Mouse (Mus musculus) E14TG2a.4 (cell line): ENCODE measurements at regions not wholly inside any gene's neighbourhood (a gene's known extent, or its start where the extent isn't known, plus 50 kb on each side); places are given as distances from the start of the nearest gene placed in this dataset.

ENCODE experiments used
- H3K27me3 ChIP-seq: 2 replicates; pipeline ENCODE4 v1.6.1; 2014; ENCODE audit warnings: low read length, control low read depth; ENCODE audit not compliant: insufficient read depth
- H3K36me3 ChIP-seq: 2 replicates; pipeline ENCODE4 v1.6.1; 2014; ENCODE audit warnings: low read length, control low read depth; ENCODE audit not compliant: insufficient read depth
- H3K4me1 ChIP-seq: replicated peaks from 2 replicates; pipeline ENCODE4 v1.6.1; 2014; ENCODE audit warnings: low read depth, low read length, control low read depth
- H3K4me3 ChIP-seq: replicated peaks from 2 replicates; pipeline ENCODE4 v1.5.1; 2014; ENCODE audit warnings: mild to moderate bottlenecking, low read length
- H3K9me3 ChIP-seq: 2 replicates; pipeline ENCODE4 v1.6.1; 2014; ENCODE audit warnings: low read length, control low read depth
- CTCF ChIP-seq: conservative IDR thresholded peaks from 2 replicates; pipeline ENCODE4 v1.5.1; 2014; ENCODE audit warnings: low read length
- NANOG ChIP-seq: IDR thresholded peaks from 2 replicates; pipeline ENCODE4 v1.6.1; 2014; ENCODE audit warnings: borderline replicate concordance, low read length, mixed read lengths
- POU5F1 ChIP-seq: IDR thresholded peaks from 2 replicates; pipeline ENCODE4 v1.6.1; 2014; ENCODE audit warnings: low read length, borderline replicate concordance

GRCm38 (mm10) chr5:126547841-126548240 is 693.8 kb upstream of the Tmem132c start:
- TF ChIP-seq NANOG = no peak
- no peak for TF ChIP-seq POU5F1
- no peak for TF ChIP-seq CTCF
- Histone ChIP-seq H3K4me3 (no peak overlapping the region), H3K36me3 (no peaks in the 10 kb centered on the region), H3K27me3 (no peaks in the 10 kb centered on the region), H3K9me3 (no peaks in the 10 kb centered on the region), H3K4me1 (no peaks in the 10 kb centered on the region)

DNA sequence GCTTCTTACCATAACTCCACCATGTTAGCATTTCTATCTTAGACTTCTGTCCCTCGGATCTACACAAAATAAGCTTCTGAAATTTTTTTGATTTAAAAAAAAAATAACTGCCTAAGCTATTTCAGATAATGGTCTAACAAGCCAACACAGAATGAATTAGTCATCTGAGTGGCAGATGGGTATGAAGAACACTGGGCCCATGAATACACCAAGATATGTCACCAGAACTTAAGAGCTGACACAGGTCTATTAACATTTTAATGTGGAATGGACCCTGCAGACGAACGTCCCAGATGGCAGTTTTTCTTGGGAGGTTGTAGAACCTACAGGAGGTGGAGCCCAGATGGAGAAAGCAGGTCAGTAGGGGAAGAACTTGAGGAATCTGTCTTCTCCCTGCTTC is 689.9 kb upstream of the Tmem132c start:
- Histone ChIP-seq H3K4me1 (no peaks in the 10 kb centered on the region), H3K36me3 (no peaks in the 10 kb centered on the region), H3K9me3 (no peaks in the 10 kb centered on the region), H3K27me3 (no peaks in the 10 kb centered on the region), H3K4me3 (no peak overlapping the region)
- TF ChIP-seq CTCF (no peak), POU5F1 (no peak), NANOG (no peak)

DNA sequence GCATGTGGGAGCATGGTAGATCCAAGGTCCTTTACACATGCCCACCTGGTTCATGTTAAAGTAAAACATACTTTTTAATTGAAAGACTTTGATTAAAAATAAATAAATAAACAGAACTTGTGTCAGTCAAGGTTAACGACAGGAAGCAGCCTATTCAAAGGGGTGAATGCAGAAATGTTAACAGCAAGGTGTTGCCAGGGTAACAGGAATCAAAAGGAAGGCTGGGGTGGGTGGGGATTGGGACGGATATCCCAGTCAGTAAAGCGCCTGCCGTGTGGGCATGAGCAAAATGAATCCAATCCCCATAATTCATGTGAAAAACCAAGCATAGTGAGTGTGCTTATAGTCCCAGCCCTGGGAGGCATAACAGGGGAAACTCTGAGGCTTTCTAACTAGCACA is 682.6 kb upstream of the Tmem132c start:
- TF ChIP-seq NANOG (no peak), CTCF (no peak), POU5F1 (no peak)
- Histone ChIP-seq H3K9me3 (no peaks in the 10 kb centered on the region), H3K4me3 (no peak overlapping the region), H3K4me1 (peaks cover 16% of the 10 kb centered on the region), H3K27me3 (no peaks in the 10 kb centered on the region), H3K36me3 (no peaks in the 10 kb centered on the region)

DNA sequence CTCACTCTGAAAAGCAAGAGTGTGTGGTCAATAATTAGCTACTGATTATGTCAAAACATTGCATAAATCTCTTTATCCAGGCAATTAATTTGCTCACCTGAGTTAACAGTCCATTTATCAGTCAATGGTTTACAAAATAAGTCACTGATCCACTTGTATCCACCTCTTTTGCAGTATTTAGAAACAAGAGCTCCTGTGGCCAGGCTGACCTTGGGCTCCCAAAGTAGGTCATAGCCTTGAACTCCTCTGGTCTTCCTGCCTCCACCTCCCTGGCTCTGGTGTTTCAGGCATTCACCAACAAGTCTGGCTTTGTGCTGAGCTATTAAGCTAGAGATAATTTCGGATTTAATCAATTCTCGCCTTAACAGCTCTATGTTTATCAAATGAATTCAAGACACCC is 675.8 kb upstream of the Tmem132c start:
- no peaks in the 10 kb centered on the region for H3K9me3 ChIP-seq
- TF ChIP-seq NANOG (no peak), POU5F1 (no peak), CTCF (no peak)
- no peaks in the 10 kb centered on the region for H3K27me3 ChIP-seq
- 0 out of 2 replicates have a peak, but pooled peaks cover 4% of the 10 kb centered on the region for H3K4me1 ChIP-seq
- H3K4me3 ChIP-seq = no peak overlapping the region
- no peaks in the 10 kb centered on the region for H3K36me3 ChIP-seq

GRCm38 (mm10) chr5:126566226-126566625 is 675.4 kb upstream of the Tmem132c start:
- no peaks in the 10 kb centered on the region for H3K9me3 ChIP-seq
- TF ChIP-seq POU5F1 = no peak
- no peak for TF ChIP-seq CTCF
- no peaks in the 10 kb centered on the region for H3K27me3 ChIP-seq
- no peaks in the 10 kb centered on the region for H3K36me3 ChIP-seq
- H3K4me3 ChIP-seq = no peak overlapping the region
- 0 out of 2 replicates have a peak, but pooled peaks cover 4% of the 10 kb centered on the region for H3K4me1 ChIP-seq

DNA sequence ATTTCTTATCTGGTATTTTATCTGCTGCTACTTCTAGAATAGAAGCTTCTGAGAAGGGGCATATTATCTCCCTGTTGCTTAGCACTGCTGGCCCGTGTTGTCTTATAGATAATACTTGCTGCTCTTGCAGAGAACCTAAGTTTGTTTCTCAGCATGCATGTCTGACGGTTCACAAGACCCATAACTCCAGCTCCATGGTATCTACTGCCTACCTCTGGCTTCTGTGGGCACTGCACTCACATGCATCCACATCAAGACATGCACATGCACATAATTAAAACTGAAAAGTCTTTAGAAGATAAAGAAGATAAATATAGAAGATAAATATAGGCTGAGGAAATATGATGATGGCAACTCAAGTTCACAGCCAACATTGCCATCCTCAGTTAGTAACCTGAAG is 667.8 kb upstream of the Tmem132c start:
- Histone ChIP-seq H3K4me1 (0 out of 2 replicates have a peak, but pooled peaks cover 2% of the 10 kb centered on the region), H3K36me3 (no peaks in the 10 kb centered on the region), H3K4me3 (no peak overlapping the region), H3K9me3 (peaks cover 10% of the 10 kb centered on the region), H3K27me3 (no peaks in the 10 kb centered on the region)
- TF ChIP-seq NANOG (no peak), CTCF (peak; percentile 39)

DNA sequence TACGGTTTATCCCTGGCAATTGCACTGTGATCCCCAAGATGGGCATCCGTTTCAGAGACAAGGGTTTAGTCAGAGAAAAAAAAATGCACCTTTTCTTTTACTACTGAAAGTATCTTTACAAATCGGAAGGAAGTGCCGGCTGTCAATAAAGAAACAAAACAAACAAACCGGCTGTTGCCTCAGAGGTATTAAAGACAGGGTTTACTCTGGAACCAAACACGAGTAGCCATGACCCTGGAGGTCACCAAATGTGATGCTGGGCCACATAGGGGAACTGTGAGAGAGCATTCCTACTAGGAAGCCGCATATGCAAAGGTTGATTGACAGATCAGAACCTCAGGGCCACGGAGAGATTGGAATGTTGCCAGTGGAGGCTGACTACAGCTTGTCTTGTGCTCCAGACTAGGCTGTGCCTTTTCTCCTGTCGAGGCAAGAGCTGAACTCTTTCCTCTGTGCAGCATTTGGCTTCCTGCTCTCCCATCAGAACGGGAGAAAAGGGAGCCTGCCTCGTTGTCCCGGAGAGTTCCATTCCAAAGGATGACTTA is 643.8 kb upstream of the Tmem132c start:
- no peaks in the 10 kb centered on the region for H3K27me3 ChIP-seq
- H3K36me3 ChIP-seq = no peaks in the 10 kb centered on the region
- 0 out of 2 replicates have a peak, but pooled peaks cover 9% of the 10 kb centered on the region for H3K4me1 ChIP-seq
- no peaks in the 10 kb centered on the region for H3K9me3 ChIP-seq
- H3K4me3 ChIP-seq = no peak overlapping the region
- TF ChIP-seq NANOG = no peak
- no peak for TF ChIP-seq CTCF
- no peak for TF ChIP-seq POU5F1

- Histone ChIP-seq H3K36me3 (no peaks in the 10 kb centered on the region), H3K4me1 (0 out of 2 replicates have a peak, but pooled peaks cover 9% of the 10 kb centered on the region), H3K4me3 (no peak overlapping the region), H3K27me3 (no peaks in the 10 kb centered on the region), H3K9me3 (no peaks in the 10 kb centered on the region)
- TF ChIP-seq CTCF (no peak), NANOG (no peak), POU5F1 (no peak)
Measured at GRCm38 (mm10) chr5:126599561-126599960, 642.0 kb upstream of the Tmem132c start.

DNA sequence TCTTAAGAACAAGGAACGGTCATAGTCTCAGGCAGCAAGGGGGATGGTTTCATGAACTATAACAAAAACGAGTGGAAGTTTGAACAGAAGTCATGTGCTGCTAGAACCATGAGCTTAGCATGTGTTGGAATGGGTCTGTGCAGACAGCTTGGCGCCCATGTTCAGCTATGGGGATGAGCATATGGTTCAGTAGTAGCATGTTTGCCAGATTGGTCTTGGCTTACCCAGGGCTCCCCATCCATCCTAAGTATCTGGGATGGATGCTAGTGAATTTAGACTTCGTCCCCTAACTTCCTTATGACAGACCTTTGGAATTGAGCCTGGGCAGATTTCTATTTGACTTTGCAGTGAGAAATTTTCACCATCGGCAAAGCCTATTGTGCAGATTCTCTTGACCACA is 634.9 kb upstream of the Tmem132c start:
- Histone ChIP-seq H3K9me3 (no peaks in the 10 kb centered on the region), H3K27me3 (no peaks in the 10 kb centered on the region), H3K4me3 (no peak overlapping the region), H3K36me3 (no peaks in the 10 kb centered on the region), H3K4me1 (no peaks in the 10 kb centered on the region)
- TF ChIP-seq POU5F1 = no peak
- TF ChIP-seq CTCF = no peak
- no peak for TF ChIP-seq NANOG
